Mouse (Mus musculus) heart, embryonic 13.5 days (tissue): ENCODE results near the gene Zbtb16. TPM values are rescaled to one million over a fixed set of nuclear protein-coding genes. Genes with fewer than 3 reads are reported as not detected.

Experiments used
- ATAC-seq: fragments of 200-750 bp; cut with Nextera tagmentation; 2 replicates; pipeline ENCODE4 v1.8.0; 2017; ENCODE audit warnings: moderate TSS enrichment; ENCODE audit not compliant: insufficient number of reproducible peaks, low FRiP score, low TSS enrichment; ENCODE audit errors: extremely low read depth
- H3K27ac ChIP-seq: fragments of 300-500 bp; sonication (generic); replicated peaks from 2 replicates; pipeline ENCODE4 v1.5.1; 2015; ENCODE audit warnings: moderate library complexity, mild to moderate bottlenecking, inconsistent platforms
- H3K27me3 ChIP-seq: fragments of 300-500 bp; sonication (generic); replicated peaks from 2 replicates; pipeline ENCODE4 v1.6.1; 2015; ENCODE audit warnings: mild to moderate bottlenecking, inconsistent platforms
- H3K36me3 ChIP-seq: fragments of 300-500 bp; sonication (generic); 2 replicates; pipeline ENCODE4 v1.6.1; 2015; ENCODE audit warnings: mild to moderate bottlenecking, inconsistent platforms
- H3K4me1 ChIP-seq: fragments of 300-500 bp; sonication (generic); 2 replicates; pipeline ENCODE4 v1.6.1; 2015; ENCODE audit warnings: inconsistent platforms
- H3K4me2 ChIP-seq: fragments of 300-500 bp; sonication (generic); 2 replicates; pipeline ENCODE4 v1.6.1; 2015; ENCODE audit warnings: inconsistent platforms, mild to moderate bottlenecking, moderate library complexity
- H3K4me3 ChIP-seq: fragments of 300-500 bp; sonication (generic); 2 replicates; pipeline ENCODE4 v1.5.1; 2015; ENCODE audit warnings: moderate library complexity, mild to moderate bottlenecking, inconsistent platforms
- H3K9ac ChIP-seq: fragments of 300-500 bp; sonication (generic); 2 replicates; pipeline ENCODE4 v1.6.1; 2015; ENCODE audit warnings: inconsistent platforms, mild to moderate bottlenecking, moderate library complexity
- H3K9me3 ChIP-seq: fragments of 300-500 bp; sonication (generic); 2 replicates; pipeline ENCODE4 v1.6.1; 2016; ENCODE audit warnings: inconsistent platforms
- WGBS: fragments of 180-500 bp; shearing (Covaris S2); methylation state at CpG from one replicate; pipeline ENCODE4 v1.1.7; 2015; ENCODE audit warnings: mixed read lengths; 5-methylcytosine and 5-hydroxymethylcytosine counted together
- polyA plus RNA-seq: library from polyadenylated mRNA; unstranded; fragments of >200 nt; fragmentation: Nextera tagmentation; extraction: Ambion mirVana; gene quantifications from 2 replicates; pipeline ENCODE4 v1.2.1, GENCODE M21; 2015

Gene Zbtb16
- polyA plus RNA-seq, 1 experiment from 2014 or later: 1.1 TPM

- peaks cover 64% of the 10 kb centered on the region for H3K4me1 ChIP-seq
- ATAC-seq: no peak
- H3K4me3 ChIP-seq: no peak overlapping the region
- no peaks in the 10 kb centered on the region for H3K36me3 ChIP-seq
- no peak overlapping the region for H3K9ac ChIP-seq
- H3K27me3 ChIP-seq: peaks cover 10% of the 10 kb centered on the region; the same call in 1 of the 2 replicates
- 0 out of 2 replicates have a peak overlapping the region, but pooled peaks have one; percentile 15 for H3K27ac ChIP-seq
- no peak overlapping the region for H3K4me2 ChIP-seq
- H3K9me3 ChIP-seq: no peaks in the 10 kb centered on the region
- WGBS: 46% methylated on average over 13 of the region's 13 CpGs
These were observed 102.0 kb downstream of the Zbtb16 start for GRCm38 (mm10) chr9:48733817-48734544.

GRCm38 (mm10) chr9:48733083-48733482 lies 102.9 kb downstream of the Zbtb16 start:
- no peak for ATAC-seq
- Histone ChIP-seq H3K4me3 (no peak overlapping the region), H3K27me3 (peaks cover 10% of the 10 kb centered on the region; the same call in 1 of the 2 replicates), H3K9ac (no peak overlapping the region), H3K4me2 (no peak overlapping the region), H3K9me3 (no peaks in the 10 kb centered on the region), H3K36me3 (no peaks in the 10 kb centered on the region), H3K27ac (no peak overlapping the region), H3K4me1 (peaks cover 67% of the 10 kb centered on the region)
- WGBS: 71% methylated on average over 6 of the region's 6 CpGs

- no peak overlapping the region for H3K4me2 ChIP-seq
- no peak overlapping the region for H3K27ac ChIP-seq
- H3K9me3 ChIP-seq: no peaks in the 10 kb centered on the region
- H3K9ac ChIP-seq: no peak overlapping the region
- H3K4me1 ChIP-seq: peaks cover 64% of the 10 kb centered on the region
- no peaks in the 10 kb centered on the region for H3K36me3 ChIP-seq
- 79% methylated on average over 8 of the region's 8 CpGs for WGBS
- ATAC-seq: no peak
- peaks cover 10% of the 10 kb centered on the region; the same call in 1 of the 2 replicates for H3K27me3 ChIP-seq
- no peak overlapping the region for H3K4me3 ChIP-seq
These were observed 104.1 kb downstream of the Zbtb16 start for GRCm38 (mm10) chr9:48731651-48732536.

GRCm38 (mm10) chr9:48730446-48730979 lies 105.5 kb downstream of the Zbtb16 start:
- H3K9me3 ChIP-seq: no peaks in the 10 kb centered on the region
- no peaks in the 10 kb centered on the region for H3K36me3 ChIP-seq
- H3K4me1 ChIP-seq: peaks cover 51% of the 10 kb centered on the region
- no peak overlapping the region for H3K27ac ChIP-seq
- H3K4me3 ChIP-seq: no peak overlapping the region
- ATAC-seq: no peak
- H3K9ac ChIP-seq: no peak overlapping the region
- 91% methylated on average over 10 of the region's 10 CpGs for WGBS
- peaks cover 17% of the 10 kb centered on the region for H3K27me3 ChIP-seq
- H3K4me2 ChIP-seq: no peak overlapping the region

- peak overlapping the region; percentile 63 for H3K27ac ChIP-seq
- 46% methylated on average over 3 of the region's 3 CpGs for WGBS
- H3K4me1 ChIP-seq: peaks cover 45% of the 10 kb centered on the region
- no peaks in the 10 kb centered on the region for H3K36me3 ChIP-seq
- peaks cover 19% of the 10 kb centered on the region for H3K27me3 ChIP-seq
- peak overlapping the region; percentile 21; the same call in 1 of the 2 replicates for H3K9ac ChIP-seq
- H3K4me2 ChIP-seq: no peak overlapping the region
- ATAC-seq: no peak
- no peaks in the 10 kb centered on the region for H3K9me3 ChIP-seq
- H3K4me3 ChIP-seq: no peak overlapping the region
These were observed 106.6 kb downstream of the Zbtb16 start for GRCm38 (mm10) chr9:48729471-48729870.

GRCm38 (mm10) chr9:48728731-48729123 lies 107.3 kb downstream of the Zbtb16 start:
- Histone ChIP-seq H3K36me3 (no peaks in the 10 kb centered on the region), H3K27me3 (peaks cover 19% of the 10 kb centered on the region), H3K4me1 (peaks cover 46% of the 10 kb centered on the region), H3K9me3 (no peaks in the 10 kb centered on the region), H3K27ac (peak overlapping the region; percentile 63), H3K9ac (peak overlapping the region; percentile 48; the same call in 1 of the 2 replicates), H3K4me3 (no peak overlapping the region), H3K4me2 (no peak overlapping the region)
- 60% methylated on average over 13 of the region's 13 CpGs for WGBS
- no peak for ATAC-seq

GRCm38 (mm10) chr9:48728083-48728730 lies 107.8 kb downstream of the Zbtb16 start:
- Histone ChIP-seq H3K4me3 (no peak overlapping the region), H3K36me3 (no peaks in the 10 kb centered on the region), H3K9ac (peak overlapping the region; percentile 48), H3K9me3 (no peaks in the 10 kb centered on the region), H3K27me3 (peaks cover 19% of the 10 kb centered on the region), H3K4me1 (peaks cover 46% of the 10 kb centered on the region), H3K4me2 (peak overlapping the region; percentile 8; the same call in 1 of the 2 replicates), H3K27ac (peak overlapping the region; percentile 63)
- ATAC-seq: no peak
- 30% methylated on average over 10 of the region's 10 CpGs for WGBS

GRCm38 (mm10) chr9:48726341-48726740 lies 109.7 kb downstream of the Zbtb16 start:
- Histone ChIP-seq H3K9ac (no peak overlapping the region), H3K27ac (no peak overlapping the region), H3K9me3 (no peaks in the 10 kb centered on the region), H3K4me1 (peaks cover 51% of the 10 kb centered on the region), H3K36me3 (no peaks in the 10 kb centered on the region), H3K4me2 (no peak overlapping the region), H3K4me3 (no peak overlapping the region), H3K27me3 (peaks cover 17% of the 10 kb centered on the region)
- no peak for ATAC-seq
- WGBS: 73% methylated on average over 8 of the region's 8 CpGs

- H3K4me2 ChIP-seq: no peak overlapping the region
- H3K4me3 ChIP-seq: no peak overlapping the region
- peaks cover 51% of the 10 kb centered on the region for H3K4me1 ChIP-seq
- peaks cover 13% of the 10 kb centered on the region for H3K27me3 ChIP-seq
- no peaks in the 10 kb centered on the region for H3K9me3 ChIP-seq
- H3K36me3 ChIP-seq: no peaks in the 10 kb centered on the region
- no peak overlapping the region for H3K9ac ChIP-seq
- H3K27ac ChIP-seq: no peak overlapping the region
- ATAC-seq: no peak
- 73% methylated on average over 4 of the region's 4 CpGs for WGBS
These were observed 110.1 kb downstream of the Zbtb16 start for GRCm38 (mm10) chr9:48725918-48726317.

- WGBS: 82% methylated on average over 6 of the region's 6 CpGs
- no peak for ATAC-seq
- no peaks in the 10 kb centered on the region for H3K36me3 ChIP-seq
- peaks cover 13% of the 10 kb centered on the region for H3K27me3 ChIP-seq
- H3K4me2 ChIP-seq: no peak overlapping the region
- H3K4me3 ChIP-seq: no peak overlapping the region
- H3K27ac ChIP-seq: no peak overlapping the region
- H3K9ac ChIP-seq: no peak overlapping the region
- H3K4me1 ChIP-seq: peaks cover 51% of the 10 kb centered on the region
- H3K9me3 ChIP-seq: no peaks in the 10 kb centered on the region
These were observed 110.9 kb downstream of the Zbtb16 start for GRCm38 (mm10) chr9:48725161-48725560.

- Histone ChIP-seq H3K9me3 (no peaks in the 10 kb centered on the region), H3K27me3 (peaks cover 13% of the 10 kb centered on the region), H3K4me1 (peaks cover 47% of the 10 kb centered on the region), H3K27ac (no peak overlapping the region), H3K36me3 (no peaks in the 10 kb centered on the region), H3K4me2 (no peak overlapping the region), H3K9ac (no peak overlapping the region), H3K4me3 (no peak overlapping the region)
- WGBS: 43% methylated on average over 3 of the region's 3 CpGs
- ATAC-seq: no peak
These were observed 111.3 kb downstream of the Zbtb16 start for GRCm38 (mm10) chr9:48724733-48725132.
